Mouse (Mus musculus) c-Kit-positive CD71-negative TER-119-negative erythroid progenitor cells, embryonic 14.5 days (primary cell): ENCODE data around the gene Map7d3.

Experiments
- DNase-seq: peaks from one replicate; pipeline ENCODE4 v3.0.0-alpha.2; 2013; ENCODE audit warnings: low read depth

Map7d3 gene

DNA sequence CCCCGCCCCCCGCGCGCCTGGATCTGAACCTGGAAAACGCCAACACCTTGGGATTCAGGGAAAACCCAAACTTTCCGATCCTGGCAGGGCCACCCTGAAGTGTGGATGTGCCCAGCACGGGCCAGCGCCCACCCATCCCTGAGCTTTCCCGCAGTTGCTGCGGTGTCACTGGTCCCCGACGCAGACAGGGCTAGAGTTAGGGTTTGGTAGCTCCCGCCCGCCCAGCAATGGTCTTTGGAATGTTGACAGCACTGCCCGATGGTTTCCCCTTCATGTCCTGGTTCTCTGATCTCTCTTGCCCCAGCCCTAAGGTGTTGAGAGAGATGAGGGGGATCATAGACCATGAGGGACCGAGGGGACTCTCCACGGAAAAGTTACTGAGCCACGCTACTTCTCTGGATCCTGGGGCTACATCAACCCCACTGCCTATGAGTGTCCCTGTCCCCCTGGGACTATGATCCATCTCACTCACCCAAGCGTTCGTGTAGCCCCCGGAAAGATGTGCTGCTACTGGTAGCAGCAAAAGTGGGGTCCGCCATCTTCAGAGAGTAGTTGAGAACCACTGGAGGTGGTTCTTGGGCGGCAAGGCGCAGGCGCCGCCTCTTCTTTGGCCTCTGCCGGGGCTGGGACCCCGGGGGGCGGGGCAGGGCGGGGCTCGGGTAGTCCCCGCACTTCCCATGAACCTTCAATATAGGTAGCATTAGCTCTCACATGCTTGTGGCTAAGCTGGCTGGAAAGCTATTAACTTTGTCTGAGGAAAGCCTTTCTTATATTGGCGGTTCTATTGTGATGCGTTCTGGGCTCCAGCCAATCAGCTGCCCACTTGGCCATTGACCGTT is at the start of gene Map7d3:
Gene Map7d3 (minus strand): TSS at position 562 of the 839 bp plus-strand sequence.
- peak; percentile 9 for DNase-seq

DNA sequence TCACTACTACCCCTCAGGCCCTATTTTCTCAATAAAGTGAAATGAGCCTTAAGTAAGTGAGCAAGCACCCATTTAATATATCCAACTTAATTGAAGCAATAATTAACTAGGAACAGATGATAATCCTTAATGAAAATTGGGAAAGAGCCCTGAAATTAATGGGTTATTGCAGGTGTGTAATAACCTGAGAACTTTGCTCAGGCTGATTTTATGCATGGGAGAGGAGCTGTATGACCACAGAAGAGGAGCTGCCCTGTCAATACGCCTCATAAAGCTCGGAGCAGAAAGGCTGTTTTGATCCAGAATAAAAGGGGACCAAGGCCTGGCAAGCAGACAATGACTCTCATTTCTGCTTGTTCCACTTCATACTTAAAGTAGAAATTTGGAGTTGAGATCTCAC is 47.7 kb upstream of the Map7d3 start, which contains the start of gene Adgrg4:
Gene Adgrg4 (plus strand): TSS at position 301 of the 400 bp plus-strand sequence.
- DNase-seq = no peak

DNA sequence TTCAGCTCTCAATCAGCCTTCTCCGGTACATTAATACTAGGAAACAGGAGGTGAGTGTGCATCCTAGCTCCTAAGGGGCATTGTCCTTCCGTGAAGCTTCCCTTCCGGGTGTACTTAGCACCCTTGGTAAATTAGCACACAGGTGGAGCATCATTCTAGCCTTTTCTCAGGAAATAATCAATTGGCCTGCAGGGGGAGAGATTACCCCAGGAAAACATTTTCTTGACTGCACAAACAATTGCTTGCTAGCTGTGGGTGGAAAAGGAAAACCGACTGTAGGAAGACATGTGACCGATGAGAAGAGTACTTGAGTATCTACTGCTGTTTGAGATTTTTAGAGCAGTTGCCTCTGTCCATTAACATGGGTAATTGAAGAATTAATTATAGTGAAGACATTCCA is 19.1 kb upstream of the Map7d3 start:
- DNase-seq = no peak

DNA sequence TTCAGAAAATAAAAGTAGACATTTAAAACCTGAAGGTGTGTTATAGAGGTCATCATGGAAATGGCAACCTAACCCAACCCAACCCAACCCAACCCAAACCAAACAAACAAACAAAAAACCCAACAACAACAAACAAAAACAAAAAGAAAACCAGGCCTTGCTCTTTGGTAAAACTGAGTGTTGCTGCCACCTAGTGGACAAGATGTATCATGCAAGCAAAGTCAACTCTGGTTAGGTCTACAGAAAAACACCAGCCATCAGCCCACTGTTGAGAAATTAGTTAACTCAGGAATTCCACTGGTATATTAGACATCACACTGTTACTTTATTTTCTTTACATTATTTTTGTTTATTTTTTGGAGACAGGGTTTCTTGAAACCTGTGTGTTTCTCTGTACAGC is 17.2 kb upstream of the Map7d3 start:
- DNase-seq = peak; percentile 12

DNA sequence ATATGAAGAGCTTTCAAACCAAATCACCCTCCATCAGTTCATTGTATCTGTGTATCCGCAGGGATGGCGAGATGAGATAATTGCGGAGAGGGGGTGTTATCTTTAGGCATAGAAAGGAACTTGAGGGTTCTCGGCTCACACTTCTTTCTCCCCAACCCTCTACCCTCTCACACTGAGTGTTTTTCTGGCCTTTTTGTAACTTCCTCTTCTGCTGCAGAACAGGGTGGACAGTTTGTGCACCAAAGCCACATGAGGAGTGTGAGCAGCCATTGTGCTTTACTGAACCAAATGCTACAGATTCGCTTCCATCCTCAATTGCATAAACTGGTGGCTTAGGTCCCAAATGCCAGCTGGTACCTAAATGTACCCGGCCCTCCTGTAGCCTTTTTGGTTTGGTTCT is 13.7 kb upstream of the Map7d3 start:
- DNase-seq = no peak

DNA sequence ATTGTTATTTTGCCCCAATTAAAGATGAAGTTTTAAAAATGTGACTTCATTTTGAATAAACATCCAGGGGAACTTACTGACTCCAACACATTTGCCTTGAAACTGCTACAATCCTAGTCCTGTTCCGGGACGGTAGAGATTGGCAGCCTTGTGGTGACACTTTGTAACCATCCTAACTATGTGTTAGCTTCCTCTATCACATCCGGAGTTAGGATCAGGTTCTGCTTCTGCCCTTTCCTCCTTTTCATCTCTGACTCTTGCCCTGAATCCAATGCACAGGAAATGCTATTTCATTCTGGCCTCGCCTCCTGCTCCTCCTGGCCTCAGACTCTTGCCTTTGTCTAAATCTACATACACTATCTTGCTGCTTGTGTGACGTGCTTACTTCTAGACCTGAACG is 5.4 kb upstream of the Map7d3 start:
- no peak for DNase-seq

DNA sequence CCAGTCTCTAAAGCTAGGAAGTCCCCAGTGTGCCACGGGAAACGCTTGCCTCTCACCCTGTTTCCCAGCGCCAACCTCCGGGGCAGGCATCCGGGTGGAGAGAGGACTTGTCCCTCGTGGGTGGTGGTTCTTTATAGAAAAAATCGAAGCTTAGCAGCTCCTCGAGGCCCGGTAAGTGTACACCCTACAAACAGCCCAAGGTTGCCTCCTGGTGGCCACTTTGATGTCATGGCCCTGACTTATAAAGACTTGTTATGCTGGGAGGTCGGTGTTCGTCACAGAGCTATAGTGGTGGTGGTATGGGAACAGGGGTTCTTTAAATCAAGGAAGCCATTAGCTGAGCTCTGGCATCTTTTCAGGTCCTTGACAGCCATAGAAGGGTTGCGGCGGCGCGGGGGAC is 30.9 kb downstream of the Map7d3 start:
- DNase-seq = peak; percentile 22

DNA sequence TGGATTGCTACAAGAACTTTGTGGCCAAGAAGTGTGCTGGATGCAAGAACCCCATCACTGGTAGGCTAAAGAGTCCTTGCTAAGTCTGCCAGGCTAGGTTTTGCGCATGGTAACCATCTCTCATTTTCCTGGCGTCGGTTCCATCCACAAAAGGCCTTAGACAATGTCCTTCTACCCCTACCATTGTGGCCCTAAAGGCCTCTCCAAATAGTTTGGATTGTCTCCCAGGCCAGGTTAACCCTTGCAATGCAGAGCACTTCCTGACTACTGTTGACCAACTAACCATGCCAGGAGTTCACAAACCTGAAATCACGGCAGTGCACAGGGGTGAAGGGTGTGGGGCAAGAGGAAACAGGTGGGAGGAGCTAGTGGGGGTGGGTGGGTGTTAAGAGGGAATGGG is 31.5 kb downstream of the Map7d3 start:
- no peak for DNase-seq

DNA sequence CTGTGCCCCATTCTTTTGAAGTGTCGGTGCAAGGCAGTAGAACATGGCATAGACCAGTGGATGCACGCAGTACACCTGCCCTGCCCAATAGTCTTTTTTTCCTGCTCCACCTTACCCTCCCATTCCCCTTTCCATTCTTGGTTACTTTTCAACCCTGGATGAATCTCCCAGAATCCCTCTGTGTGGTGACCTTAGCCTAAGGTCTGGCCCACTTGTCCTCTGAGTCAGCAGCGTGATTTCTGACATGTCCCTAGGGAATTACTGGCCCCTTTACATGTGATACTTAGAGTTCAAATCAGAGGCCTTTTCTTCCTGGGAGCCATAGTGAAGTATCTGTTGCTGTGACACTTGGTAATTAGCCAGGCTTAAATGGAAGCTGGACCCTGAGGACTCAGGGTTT is 34.6 kb downstream of the Map7d3 start:
- DNase-seq = no peak

DNA sequence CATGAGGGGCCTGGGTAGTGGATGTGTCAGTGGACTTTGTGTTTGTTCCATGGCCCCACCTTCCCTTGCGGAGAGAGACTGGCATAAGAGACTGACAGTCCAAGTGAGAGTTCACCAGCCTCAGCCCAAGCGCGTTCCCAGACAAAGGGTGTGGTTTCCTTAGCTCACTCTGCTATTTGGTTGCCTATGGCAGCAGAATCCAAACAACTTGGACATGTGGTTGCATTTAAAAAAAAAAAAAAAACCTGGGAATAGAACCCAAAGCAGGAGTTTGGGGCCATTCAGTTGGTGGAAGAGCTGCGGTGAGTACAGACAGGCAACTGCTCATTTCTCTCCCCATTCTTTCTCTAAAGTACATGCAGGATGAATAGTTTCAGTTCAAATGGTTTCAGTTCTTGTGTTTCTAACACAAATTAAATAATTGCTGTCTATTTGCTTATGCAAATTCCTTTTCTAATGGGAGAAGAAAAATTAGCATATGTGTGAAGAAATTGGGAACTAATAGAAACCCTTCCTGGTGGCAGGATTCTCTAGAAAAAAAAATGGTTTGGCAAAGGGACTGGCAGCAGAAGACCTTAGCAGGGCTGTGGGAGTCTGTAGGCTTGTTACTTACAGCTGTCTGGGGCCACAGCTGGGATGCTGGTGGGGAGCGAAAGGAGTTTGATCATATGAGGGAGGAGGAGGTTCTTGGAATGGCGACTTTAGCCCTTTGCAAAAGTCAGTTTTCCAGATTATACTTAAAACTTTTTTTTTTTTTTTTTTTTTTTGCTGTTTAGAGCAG is 35.7 kb downstream of the Map7d3 start:
- DNase-seq = no peak

DNA sequence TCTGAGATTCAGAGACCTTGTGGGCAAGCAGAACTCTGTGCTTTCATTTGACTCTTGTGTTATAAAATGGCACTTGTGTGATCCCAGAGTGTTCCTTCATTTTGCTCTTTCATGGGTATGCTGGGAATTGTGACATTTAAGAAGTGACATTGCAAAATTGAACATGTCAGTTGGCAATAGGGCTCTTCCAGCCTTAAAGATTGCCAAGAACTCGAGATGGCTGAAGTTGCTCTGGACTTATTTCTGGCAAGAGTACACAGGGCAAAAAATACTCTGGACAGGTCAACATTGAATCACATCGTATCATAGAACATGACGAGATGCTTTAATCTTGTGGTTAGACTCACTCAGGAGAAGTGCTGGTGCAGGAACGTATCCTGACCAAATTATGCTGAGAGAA is 48.8 kb downstream of the Map7d3 start:
- no peak for DNase-seq

DNA sequence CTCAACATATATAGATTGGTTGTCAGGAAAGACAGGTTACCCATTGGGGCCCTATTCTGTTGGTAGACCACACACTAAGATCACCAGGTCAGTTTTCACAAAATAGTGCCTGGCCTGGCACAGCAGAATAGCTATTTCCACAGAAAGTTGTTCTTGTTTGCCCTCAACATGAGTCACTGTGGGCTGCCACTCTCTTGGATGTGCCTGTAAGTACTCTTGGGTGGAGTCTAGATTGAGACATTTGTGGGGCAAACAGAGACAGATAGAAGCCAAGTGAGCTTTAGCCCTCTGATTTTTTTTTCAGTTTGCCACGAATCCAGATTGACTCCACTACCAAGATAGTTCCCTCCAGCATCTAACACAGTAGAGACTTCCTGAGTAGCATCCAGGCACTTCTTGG is 50.4 kb downstream of the Map7d3 start:
- no peak for DNase-seq

DNA sequence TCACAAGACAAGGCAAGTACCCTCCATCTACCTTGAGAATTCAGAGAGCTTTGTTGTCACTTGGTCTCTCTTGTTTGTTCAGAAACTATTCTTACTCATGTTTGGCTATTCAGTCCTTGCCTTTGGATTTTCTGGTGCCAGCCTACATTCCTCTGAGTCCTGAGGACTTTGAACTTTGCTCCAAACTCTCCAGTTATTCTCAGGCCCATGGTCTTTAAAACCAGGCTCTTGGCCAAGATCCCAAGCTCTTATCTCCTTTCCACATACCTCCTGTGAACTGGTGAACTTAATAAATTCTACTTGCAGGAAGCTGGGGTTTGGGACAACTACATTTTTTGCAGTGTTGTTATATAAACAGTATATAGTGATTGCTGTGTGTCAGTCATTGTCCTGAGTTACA is 52.3 kb downstream of the Map7d3 start:
- no peak for DNase-seq

DNA sequence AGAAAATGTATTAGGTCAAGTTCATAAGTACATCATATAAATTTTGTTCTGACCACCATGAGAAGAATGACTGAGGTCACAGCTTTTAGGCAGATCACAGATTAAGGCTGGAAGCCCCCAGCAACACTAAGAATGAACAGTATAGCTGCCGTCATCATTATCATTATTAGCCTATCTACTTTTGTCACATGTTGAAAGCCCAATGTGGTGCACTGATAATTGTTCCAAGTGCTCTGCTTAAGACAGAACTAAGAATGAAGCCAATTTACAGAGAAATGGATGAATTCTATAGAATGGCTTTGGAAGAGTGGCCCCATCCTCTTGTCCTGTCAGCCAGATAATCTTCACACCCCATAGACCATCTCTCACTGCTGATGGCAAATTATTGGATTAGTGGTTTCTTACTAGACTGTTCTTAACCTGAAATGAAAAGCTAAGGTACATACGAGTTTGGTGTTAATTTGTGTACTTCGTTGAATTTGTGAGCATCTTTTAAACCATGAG is 61.8 kb downstream of the Map7d3 start:
- no peak for DNase-seq

DNA sequence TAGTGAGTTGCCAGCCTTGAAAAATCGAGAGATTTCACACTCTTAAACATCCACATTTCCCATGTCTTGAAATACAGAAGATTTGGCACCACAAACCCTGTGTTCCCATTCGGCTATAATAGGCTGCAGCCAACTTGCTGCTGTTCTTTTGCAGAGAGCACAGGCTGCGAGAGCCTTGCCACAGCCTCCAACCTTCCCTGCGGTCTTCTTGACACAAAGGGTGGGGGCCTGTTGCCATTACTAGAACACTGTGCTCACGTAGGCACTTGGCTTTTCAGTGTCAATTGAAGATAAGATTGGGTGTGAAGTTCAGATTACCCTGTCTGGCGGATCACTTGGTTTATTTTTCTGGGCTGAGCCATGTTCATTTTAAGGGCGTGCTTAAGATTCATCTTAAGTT is 65.8 kb downstream of the Map7d3 start:
- DNase-seq = no peak

DNA sequence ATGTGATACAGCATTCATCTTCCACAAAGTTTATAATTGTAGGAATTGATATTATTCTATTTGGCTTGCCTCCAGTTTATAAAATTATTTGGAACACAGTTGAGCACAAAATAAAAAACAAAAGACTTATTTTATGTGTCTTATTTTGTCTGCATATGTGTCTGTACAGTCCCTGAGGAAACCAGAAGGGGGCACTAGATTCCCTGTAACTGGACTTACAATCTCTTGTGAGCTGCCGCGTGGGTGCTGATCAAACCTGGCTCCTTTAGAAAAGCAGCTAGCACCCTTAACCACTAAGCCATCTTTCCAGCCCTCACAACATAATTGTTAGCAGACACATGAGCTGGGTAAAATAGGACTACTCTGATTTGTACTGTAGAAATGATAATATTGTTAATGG is 66.5 kb downstream of the Map7d3 start:
- peak; percentile 30 for DNase-seq

DNA sequence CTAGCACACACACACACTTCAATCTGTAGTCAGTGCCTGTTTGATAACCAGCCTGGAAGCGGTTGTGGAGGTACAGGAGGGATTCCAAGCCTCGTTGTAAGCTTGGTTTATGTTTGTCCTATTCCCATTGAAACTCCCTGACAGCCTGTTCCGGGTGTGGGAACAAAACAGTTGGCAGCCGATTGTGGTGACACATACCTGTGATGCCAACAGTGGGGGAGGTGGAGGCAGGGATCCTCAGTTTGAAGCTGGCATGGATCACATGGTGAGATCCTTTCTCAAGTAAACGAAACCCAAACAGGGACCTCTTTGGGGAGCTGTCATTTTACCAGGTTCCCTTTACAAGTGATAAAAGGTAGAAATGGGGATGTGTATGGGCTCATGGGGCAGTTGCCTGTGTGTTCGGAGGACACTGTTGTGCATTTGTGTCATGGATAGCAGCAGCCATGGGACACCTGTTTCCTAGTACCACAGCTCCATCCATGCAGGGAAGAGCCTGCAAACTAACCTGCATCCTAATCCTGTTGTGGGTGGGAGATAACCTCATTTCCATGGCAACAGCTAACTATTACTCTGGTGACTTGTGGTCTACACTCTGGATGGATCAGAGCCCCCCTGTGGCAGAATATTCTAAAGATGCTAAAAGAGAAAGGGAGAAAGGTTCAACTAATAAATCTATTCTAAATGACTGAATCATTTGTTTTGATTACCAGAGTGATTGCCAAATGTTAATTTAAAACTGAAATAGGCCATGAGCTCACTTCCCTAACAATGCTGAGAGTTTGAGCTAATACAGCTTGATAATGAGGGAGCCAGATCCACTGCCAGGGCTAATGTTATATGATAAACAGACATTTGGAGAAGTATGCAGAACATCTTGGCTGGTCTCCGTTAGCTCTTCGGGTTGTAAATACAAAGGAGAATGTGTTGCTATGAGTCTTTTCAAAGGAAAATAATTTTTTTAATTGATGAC is 68.5 kb downstream of the Map7d3 start:
- DNase-seq = no peak

DNA sequence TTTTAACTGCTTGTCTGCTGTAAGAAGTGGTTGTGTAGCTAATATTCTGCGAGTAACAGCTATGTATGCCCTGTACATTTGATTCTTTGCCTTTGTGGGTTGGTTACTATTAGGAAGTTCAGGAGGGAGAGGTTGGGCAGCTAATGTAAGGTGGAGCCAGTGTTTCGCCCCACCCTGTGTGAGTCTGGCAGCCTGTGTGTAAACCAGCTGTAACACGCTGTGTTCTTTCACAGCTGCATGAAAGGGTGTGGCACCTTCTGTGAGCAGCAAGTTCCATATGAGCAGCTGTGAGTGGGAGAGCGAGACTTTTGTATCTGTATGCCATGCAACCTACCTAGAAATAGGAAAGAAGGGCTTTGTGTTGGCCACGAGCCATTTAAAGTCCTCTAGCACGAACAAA is 70.0 kb downstream of the Map7d3 start:
- no peak for DNase-seq

DNA sequence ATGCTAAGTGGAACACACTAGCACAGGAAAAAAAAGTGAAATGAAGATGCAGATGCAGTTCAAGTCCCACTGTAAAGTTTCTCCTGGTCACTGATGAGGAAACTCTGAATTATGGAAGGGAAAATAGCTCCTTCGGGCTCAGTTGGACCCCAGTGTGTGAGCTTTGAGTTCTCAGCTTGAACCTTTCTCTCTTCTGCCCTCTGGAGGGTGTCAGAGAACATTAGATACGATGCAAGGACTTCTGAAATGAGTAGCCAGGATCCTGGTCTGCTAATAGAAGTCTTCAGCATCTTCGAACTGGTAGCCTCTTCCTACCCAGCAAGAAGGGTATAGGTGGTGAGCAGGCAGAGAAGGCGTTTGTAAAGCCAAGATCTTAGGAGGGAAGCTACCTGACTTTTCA is 70.6 kb downstream of the Map7d3 start:
- DNase-seq = no peak
